Mouse (Mus musculus): Measurements from ENCODE around the gene March1. TPM values are rescaled to one million over a fixed set of nuclear protein-coding genes. Genes with fewer than 3 reads are reported as not detected.

The March1 gene
- polyA plus RNA-seq, 1 experiment from 2014 or later, result 0.20 TPM

- 69% methylated on average over 2 of the region's 2 CpGs for whole genome bisulfite sequencing
- ATAC-seq (ENCODE audit: insufficient number of reproducible peaks, insufficient read depth, low FRiP score, low TSS enrichment, low read depth), result no peak
- H3K27ac ChIP-seq, result no peak overlapping the region
- no peak overlapping the region for H3K4me3 ChIP-seq (replicated peaks)
- no peaks in the 10 kb centered on the region for H3K36me3 ChIP-seq
- no peak overlapping the region for H3K4me2 ChIP-seq
- H3K9ac ChIP-seq (replicated peaks), result no peak overlapping the region
- H3K27me3 ChIP-seq, result no peaks in the 10 kb centered on the region
- no peaks in the 10 kb centered on the region for H3K9me3 ChIP-seq
- H3K4me1 ChIP-seq (replicated peaks), result no peaks in the 10 kb centered on the region
These were observed 812.9 kb downstream of the March1 start for GRCm38 (mm10) chr8:66430639-66431038.

DNA sequence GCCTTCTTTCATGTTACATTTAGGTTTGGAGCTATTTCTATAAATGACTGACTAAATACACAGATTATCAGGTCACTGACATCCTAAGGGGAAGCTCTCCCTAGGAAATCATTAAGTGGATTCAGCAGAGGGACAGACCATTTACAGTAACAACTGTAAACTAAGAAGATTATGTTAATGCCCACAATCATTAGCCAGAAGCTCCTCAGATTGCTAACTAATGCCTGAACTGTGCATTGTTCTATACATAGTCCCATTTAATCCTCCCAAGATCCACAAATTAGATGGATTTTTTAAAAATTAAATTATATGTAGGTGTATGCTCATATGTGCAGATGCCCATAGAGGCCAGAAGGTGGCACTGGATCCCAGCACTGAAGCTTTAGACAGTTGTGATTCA is 815.9 kb downstream of the March1 start:
- no peak overlapping the region for H3K4me2 ChIP-seq
- no peak overlapping the region for H3K9ac ChIP-seq (replicated peaks)
- H3K4me1 ChIP-seq (replicated peaks), result no peaks in the 10 kb centered on the region
- H3K27me3 ChIP-seq, result no peaks in the 10 kb centered on the region
- H3K27ac ChIP-seq, result no peak overlapping the region
- ATAC-seq (ENCODE audit: insufficient number of reproducible peaks, insufficient read depth, low FRiP score, low TSS enrichment, low read depth), result no peak
- H3K4me3 ChIP-seq (replicated peaks), result no peak overlapping the region
- no peaks in the 10 kb centered on the region for H3K36me3 ChIP-seq
- H3K9me3 ChIP-seq, result no peaks in the 10 kb centered on the region

DNA sequence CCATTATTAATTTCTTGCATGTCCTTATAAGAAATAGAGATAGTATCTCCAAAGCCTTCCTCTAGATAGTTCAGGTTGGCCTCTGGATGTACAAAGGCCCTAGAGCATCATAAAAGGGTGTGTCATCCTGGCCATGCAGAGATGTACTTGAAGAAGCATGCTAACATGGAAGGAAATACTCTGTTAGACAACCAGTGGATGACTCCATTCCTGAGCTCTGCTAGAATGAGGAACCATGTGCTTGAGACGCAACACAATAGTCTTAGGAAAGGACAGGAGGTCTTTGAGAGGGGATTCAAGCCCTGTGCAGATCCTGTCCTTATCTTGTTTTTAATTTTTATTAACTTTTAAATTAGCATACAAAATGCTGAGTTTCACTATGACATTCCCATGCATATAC is 819.1 kb downstream of the March1 start:
- WGBS, result 85% methylated on average over 1 of the region's 1 CpGs

DNA sequence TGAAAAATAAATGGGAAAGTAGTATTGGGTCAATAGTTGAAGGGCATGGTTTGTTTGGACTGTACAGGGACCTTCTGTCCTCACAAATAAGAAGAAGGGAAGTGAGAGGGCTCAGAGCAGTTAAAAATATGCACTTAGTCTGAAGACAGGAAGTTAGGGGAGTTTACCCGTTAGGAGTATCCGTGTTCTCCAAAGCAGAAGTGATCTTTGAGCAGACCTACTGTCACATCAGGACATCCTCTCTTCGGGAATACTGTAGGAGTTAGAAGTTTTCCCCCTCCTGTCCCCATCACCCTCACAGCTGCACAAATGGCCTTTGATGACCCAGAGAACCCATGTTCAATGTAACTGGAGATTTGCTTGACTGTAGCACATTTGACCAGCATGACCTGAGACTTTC is 820.2 kb downstream of the March1 start:
- no peak overlapping the region for H3K4me3 ChIP-seq (replicated peaks)
- no peaks in the 10 kb centered on the region for H3K36me3 ChIP-seq
- no peaks in the 10 kb centered on the region for H3K27me3 ChIP-seq
- no peak overlapping the region for H3K4me2 ChIP-seq
- no peak for ATAC-seq (ENCODE audit: insufficient number of reproducible peaks, insufficient read depth, low FRiP score, low TSS enrichment, low read depth)
- no peaks in the 10 kb centered on the region for H3K9me3 ChIP-seq
- 88% methylated on average over 3 of the region's 3 CpGs for WGBS
- H3K27ac ChIP-seq, result no peak overlapping the region
- no peak overlapping the region for H3K9ac ChIP-seq (replicated peaks)
- no peaks in the 10 kb centered on the region for H3K4me1 ChIP-seq (replicated peaks)

More for the DNA sequence above, 819.1 kb downstream of the March1 start:
- no peaks in the 10 kb centered on the region for H3K9me3 ChIP-seq
- no peaks in the 10 kb centered on the region for H3K27me3 ChIP-seq
- no peaks in the 10 kb centered on the region for H3K4me1 ChIP-seq (replicated peaks)
- no peak overlapping the region for H3K4me2 ChIP-seq
- H3K27ac ChIP-seq, result no peak overlapping the region
- no peak overlapping the region for H3K9ac ChIP-seq (replicated peaks)
- no peak for ATAC-seq (ENCODE audit: insufficient number of reproducible peaks, insufficient read depth, low FRiP score, low TSS enrichment, low read depth)
- H3K36me3 ChIP-seq, result no peaks in the 10 kb centered on the region
- H3K4me3 ChIP-seq (replicated peaks), result no peak overlapping the region

GRCm38 (mm10) chr8:66438468-66438867 is 820.8 kb downstream of the March1 start:
- Histone ChIP-seq H3K4me1 (replicated peaks) (no peaks in the 10 kb centered on the region), H3K27ac (no peak overlapping the region), H3K4me3 (replicated peaks) (no peak overlapping the region), H3K27me3 (no peaks in the 10 kb centered on the region), H3K36me3 (no peaks in the 10 kb centered on the region), H3K9ac (replicated peaks) (no peak overlapping the region), H3K4me2 (no peak overlapping the region), H3K9me3 (no peaks in the 10 kb centered on the region)
- 86% methylated on average over 4 of the region's 4 CpGs for WGBS
- ATAC-seq (ENCODE audit: insufficient number of reproducible peaks, insufficient read depth, low FRiP score, low TSS enrichment, low read depth), result no peak

GRCm38 (mm10) chr8:66441123-66441522 is 823.4 kb downstream of the March1 start:
- Histone ChIP-seq H3K9me3 (no peaks in the 10 kb centered on the region), H3K4me3 (replicated peaks) (no peak overlapping the region), H3K27ac (no peak overlapping the region), H3K4me1 (replicated peaks) (no peaks in the 10 kb centered on the region), H3K9ac (replicated peaks) (no peak overlapping the region), H3K27me3 (no peaks in the 10 kb centered on the region), H3K36me3 (no peaks in the 10 kb centered on the region), H3K4me2 (no peak overlapping the region)
- ATAC-seq (ENCODE audit: insufficient number of reproducible peaks, insufficient read depth, low FRiP score, low TSS enrichment, low read depth), result no peak
- WGBS, result 20% methylated on average over 1 of the region's 1 CpGs

- H3K9me3 ChIP-seq, result no peaks in the 10 kb centered on the region
- no peaks in the 10 kb centered on the region for H3K36me3 ChIP-seq
- 26% methylated on average over 1 of the region's 1 CpGs for WGBS
- no peaks in the 10 kb centered on the region for H3K4me1 ChIP-seq (replicated peaks)
- no peak for ATAC-seq (ENCODE audit: insufficient number of reproducible peaks, insufficient read depth, low FRiP score, low TSS enrichment, low read depth)
- no peaks in the 10 kb centered on the region for H3K27me3 ChIP-seq
- H3K9ac ChIP-seq (replicated peaks), result no peak overlapping the region
- no peak overlapping the region for H3K27ac ChIP-seq
- no peak overlapping the region for H3K4me3 ChIP-seq (replicated peaks)
- H3K4me2 ChIP-seq, result no peak overlapping the region
These were observed 825.1 kb downstream of the March1 start for GRCm38 (mm10) chr8:66442778-66443177.

DNA sequence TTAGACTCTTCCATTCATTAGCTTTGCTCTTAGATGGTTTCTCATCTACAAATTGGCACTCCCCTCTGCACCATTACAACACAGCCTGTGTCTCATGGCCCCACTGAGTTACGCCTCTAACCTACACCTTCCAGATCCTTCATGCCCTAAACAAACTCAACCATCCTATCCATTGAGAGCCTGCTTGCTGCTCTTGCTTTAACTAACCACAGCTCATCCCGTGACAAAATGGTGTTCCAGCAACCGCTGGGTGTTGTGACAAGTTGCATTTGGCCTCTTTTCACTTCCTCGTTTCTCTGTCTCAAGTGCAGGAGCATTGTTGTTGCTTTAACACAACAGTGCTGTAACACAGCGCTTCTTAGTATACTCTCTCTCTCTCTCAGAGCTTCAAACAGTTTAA is 826.4 kb downstream of the March1 start:
- no peak overlapping the region for H3K9ac ChIP-seq (replicated peaks)
- ATAC-seq (ENCODE audit: insufficient number of reproducible peaks, insufficient read depth, low FRiP score, low TSS enrichment, low read depth), result no peak
- H3K4me3 ChIP-seq (replicated peaks), result no peak overlapping the region
- H3K9me3 ChIP-seq, result no peaks in the 10 kb centered on the region
- H3K4me1 ChIP-seq (replicated peaks), result no peaks in the 10 kb centered on the region
- no peaks in the 10 kb centered on the region for H3K27me3 ChIP-seq
- H3K4me2 ChIP-seq, result no peak overlapping the region
- no peak overlapping the region for H3K27ac ChIP-seq
- WGBS, result 76% methylated on average over 5 of the region's 5 CpGs
- no peaks in the 10 kb centered on the region for H3K36me3 ChIP-seq

GRCm38 (mm10) chr8:66445351-66445750 is 827.7 kb downstream of the March1 start:
- H3K27ac ChIP-seq, result no peak overlapping the region
- no peak overlapping the region for H3K4me2 ChIP-seq
- no peak overlapping the region for H3K9ac ChIP-seq (replicated peaks)
- H3K4me3 ChIP-seq (replicated peaks), result no peak overlapping the region
- H3K27me3 ChIP-seq, result no peaks in the 10 kb centered on the region
- ATAC-seq (ENCODE audit: insufficient number of reproducible peaks, insufficient read depth, low FRiP score, low TSS enrichment, low read depth), result no peak
- H3K36me3 ChIP-seq, result no peaks in the 10 kb centered on the region
- no peaks in the 10 kb centered on the region for H3K4me1 ChIP-seq (replicated peaks)
- WGBS, result 80% methylated on average over 3 of the region's 3 CpGs
- H3K9me3 ChIP-seq, result no peaks in the 10 kb centered on the region

- Histone ChIP-seq H3K9me3 (no peaks in the 10 kb centered on the region), H3K27ac (no peak overlapping the region), H3K27me3 (no peaks in the 10 kb centered on the region), H3K4me1 (replicated peaks) (no peaks in the 10 kb centered on the region), H3K4me2 (no peak overlapping the region), H3K9ac (replicated peaks) (no peak overlapping the region), H3K36me3 (no peaks in the 10 kb centered on the region), H3K4me3 (replicated peaks) (no peak overlapping the region)
- ATAC-seq (ENCODE audit: insufficient number of reproducible peaks, insufficient read depth, low FRiP score, low TSS enrichment, low read depth), result no peak
- WGBS, result 31% methylated on average over 5 of the region's 5 CpGs
These were observed 833.0 kb downstream of the March1 start for GRCm38 (mm10) chr8:66450691-66451090.

GRCm38 (mm10) chr8:66457057-66457456 is 839.4 kb downstream of the March1 start:
- H3K9ac ChIP-seq (replicated peaks), result no peak overlapping the region
- H3K36me3 ChIP-seq, result no peaks in the 10 kb centered on the region
- H3K4me2 ChIP-seq, result no peak overlapping the region
- H3K4me1 ChIP-seq (replicated peaks), result no peaks in the 10 kb centered on the region
- no peak for ATAC-seq (ENCODE audit: insufficient number of reproducible peaks, insufficient read depth, low FRiP score, low TSS enrichment, low read depth)
- H3K27me3 ChIP-seq, result no peaks in the 10 kb centered on the region
- no peak overlapping the region for H3K4me3 ChIP-seq (replicated peaks)
- no peaks in the 10 kb centered on the region for H3K9me3 ChIP-seq
- H3K27ac ChIP-seq, result no peak overlapping the region

DNA sequence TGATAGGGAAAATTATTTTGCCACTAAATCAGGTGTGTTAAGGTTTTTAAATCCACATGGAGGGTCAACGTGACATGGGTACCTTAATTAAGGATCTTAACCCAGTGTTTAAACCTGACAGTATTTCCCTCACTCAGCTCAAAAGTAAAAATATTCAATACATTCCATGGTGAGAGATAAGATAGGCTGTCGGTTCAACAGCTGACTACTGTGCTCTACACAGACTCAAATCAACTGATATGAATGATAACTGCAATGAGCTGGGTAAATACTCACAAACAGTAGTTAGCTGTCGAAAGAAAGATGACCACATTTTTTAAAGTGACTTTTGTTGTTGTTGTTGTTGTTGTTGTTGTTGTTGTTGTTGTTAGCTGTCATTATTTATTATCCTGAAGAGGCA is 852.1 kb downstream of the March1 start:
- Histone ChIP-seq H3K4me2 (no peak overlapping the region), H3K9me3 (no peaks in the 10 kb centered on the region), H3K4me1 (replicated peaks) (no peaks in the 10 kb centered on the region), H3K27me3 (no peaks in the 10 kb centered on the region), H3K4me3 (replicated peaks) (no peak overlapping the region), H3K36me3 (peaks cover 5% of the 10 kb centered on the region), H3K9ac (replicated peaks) (no peak overlapping the region), H3K27ac (no peak overlapping the region)
- no peak for ATAC-seq (ENCODE audit: insufficient number of reproducible peaks, insufficient read depth, low FRiP score, low TSS enrichment, low read depth)
- WGBS, result 81% methylated on average over 3 of the region's 3 CpGs

Data from limb, embryonic 12.5 days (tissue).